Comparison of ENCODE assay signal across 10 mouse cellular contexts in genomic region chr16:94782110-94782946, GRCm38 (mm10).
DNase-seq lines count a peak whose midpoint lies in the region; ATAC-seq and TF ChIP-seq lines count a peak whose summit lies in the region.
"Had no signal": no experiment of that assay in that cellular context is flagged by ENCODE, and none has a peak within 500 bp of the region (broad histone marks: within the 10 kb centered on the region; RNA-seq: fewer than 3 reads in every experiment).

No protein-coding gene starts in this region.

- no peak overlapping the region for H3K9ac ChIP-seq in ES-E14 (ENCODE audit: insufficient read depth, low read depth, low read length, poor library complexity, severe bottlenecking)
- no peak overlapping the region for H3K9ac ChIP-seq in hindbrain, embryonic 12.5 days
- H3K9ac ChIP-seq: liver, embryonic 13.5 days had no signal

- H3K4me2 ChIP-seq in hindbrain, embryonic 12.5 days (replicated peaks) = peak overlapping the region; percentile 38
- H3K4me2 ChIP-seq: liver, embryonic 13.5 days had no signal

- ATAC-seq in hindbrain, embryonic 12.5 days (ENCODE audit: low FRiP score) = peak; percentile 63; the same call in 1 of the 2 replicates
- ATAC-seq: CD4-positive, CD25-positive, alpha-beta regulatory T cell, adult 4 months had no signal

- 0 out of 4 replicates have a peak, but pooled peaks cover 0 to 2% of the 10 kb centered on the region in 2 experiments for H3K4me1 ChIP-seq in ES-E14 (ENCODE audit: control insufficient read depth in 2 of 2, insufficient read depth in 2 of 2, low read length in 2 of 2, poor library complexity in 1 of 2)
- H3K4me1 ChIP-seq in hindbrain, embryonic 12.5 days = peaks cover 8% of the 10 kb centered on the region; the same call in 1 of the 2 replicates
- H3K4me1 ChIP-seq: liver, embryonic 13.5 days had no signal

- H3K36me3 ChIP-seq in ES-E14 (ENCODE audit: control insufficient read depth, insufficient read depth, low read length, poor library complexity, severe bottlenecking) = no peaks in the 10 kb centered on the region
- H3K36me3 ChIP-seq in hindbrain, embryonic 12.5 days = no peaks in the 10 kb centered on the region
- H3K36me3 ChIP-seq: liver, embryonic 13.5 days had no signal

- H3K4me3 ChIP-seq in ES-E14 (ENCODE audit: insufficient read depth in 1 of 2, low read depth in 1 of 2, low read length in 2 of 2, poor library complexity in 1 of 2, severe bottlenecking in 1 of 2) = peak overlapping the region; percentile 1 to 76; a peak in 3 of 4 replicates
- H3K4me3 ChIP-seq in hindbrain, embryonic 12.5 days = peak overlapping the region; percentile 7; the same call in 1 of the 2 replicates
- H3K4me3 ChIP-seq: liver, embryonic 13.5 days had no signal

- H3K27ac ChIP-seq in ES-E14 (ENCODE audit: insufficient read depth, low read depth, low read length, poor library complexity, severe bottlenecking) = no peak overlapping the region
- no peak overlapping the region for H3K27ac ChIP-seq in hindbrain, embryonic 12.5 days
- H3K27ac ChIP-seq: liver, embryonic 13.5 days had no signal

- WGBS in hindbrain, embryonic 12.5 days = 74% methylated on average over 24 of the region's 24 CpGs

- intact Hi-C loops in gastrocnemius, postnatal 14 days (cut with DNase I; ENCODE audit: low total_unique reads) = loop anchor here (10.0 kb wide), 1 partner anchor 192 kb away; no protein-coding TSS in a partner anchor
- intact Hi-C loops in left cerebral cortex, postnatal 36 days (cut with DNase I) = loop anchor here (2.0 kb wide), 1 partner anchor 214 kb away; the partner anchor contains the start of gene Kcnj6
- intact Hi-C loops in heart, postnatal 25 days (cut with DNase I) = no loop called here

- peaks cover 13% of the 10 kb centered on the region for H3K27me3 ChIP-seq in hindbrain, embryonic 12.5 days
- H3K27me3 ChIP-seq: liver, embryonic 13.5 days had no signal

- in situ Hi-C loops in ES-E14 (cut with MboI; ENCODE audit: low sequenced_read_pairs in 2 of 2, unreplicated experiment in 2 of 2) = no loop called here

- no peaks in the 10 kb centered on the region for H3K9me3 ChIP-seq in ES-E14 (ENCODE audit: control insufficient read depth, insufficient read depth, low read depth, low read length)
- H3K9me3 ChIP-seq in hindbrain, embryonic 12.5 days (replicated peaks) = peaks cover 4% of the 10 kb centered on the region
- H3K9me3 ChIP-seq: liver, embryonic 13.5 days had no signal

- DNase-seq in gastrocnemius, postnatal 14 days = peak; percentile 11
- no peak for DNase-seq in gastrocnemius, adult 8-10 months (ENCODE audit: low spot score in 2 of 2)
- DNase-seq in ES-E14 (ENCODE audit: low read depth, low spot score) = no peak
- peak; percentile 76 to 78 for DNase-seq in left cerebral cortex, postnatal 36 days (ENCODE audit: low spot score in 2 of 2)
- no peak for DNase-seq in adrenal gland, adult 18-20 months (ENCODE audit: low spot score in 2 of 2)
- DNase-seq in heart, postnatal 25 days (ENCODE audit: low spot score) = no peak
- DNase-seq in Muller cell, postnatal 12 days (ENCODE audit: inconsistent ontology term) = no peak
- DNase-seq: liver, embryonic 13.5 days had no signal

TF ChIP-seq in ES-E14, 5 proteins besides CTCF, POLR2A, EP300 and RAD21:
- TF ChIP-seq MAFK (IDR thresholded peaks at IDR 0.05; ENCODE audit: insufficient read depth, low read depth, low read length) = peak; percentile 53; the same call in 1 of the 2 replicates
- no peak for TF ChIP-seq CHD2 (IDR thresholded peaks at IDR 0.05; ENCODE audit: low read depth, low read length)
- no peak for TF ChIP-seq ZNF384 (IDR thresholded peaks at IDR 0.05; ENCODE audit: low read depth, low read length)
- no peak for TF ChIP-seq HCFC1 (IDR thresholded peaks at IDR 0.05; ENCODE audit: borderline replicate concordance, insufficient read depth, low read length)

Comparison
In these comparisons a context has a peak if more than half of its experiments do, and no peak if none do; other contexts are left out.
1. DNase-seq: peak in gastrocnemius, postnatal 14 days (single experiment) and left cerebral cortex, postnatal 36 days (2 of 2); none in gastrocnemius, adult 8-10 months (0 of 2), ES-E14 (single experiment), adrenal gland, adult 18-20 months (0 of 2), heart, postnatal 25 days (single experiment) and Muller cell, postnatal 12 days (single experiment).